Mouse (Mus musculus) hindbrain, postnatal 0 days (tissue): ENCODE results near the gene 1110017D15Rik. TPM values are rescaled to one million over a fixed set of nuclear protein-coding genes. Genes with fewer than 3 reads are reported as not detected.

Experiments
- ATAC-seq: fragments of 200-750 bp; cut with Nextera tagmentation; 2 replicates; pipeline ENCODE4 v1.8.0; 2017; ENCODE audit warnings: mild to moderate bottlenecking, moderate TSS enrichment, moderate library complexity
- DNase-seq: peaks from one replicate; pipeline ENCODE4 v3.0.0-alpha.2; 2015; ENCODE audit warnings: low spot score
- H3K27ac ChIP-seq: fragments of 300-500 bp; sonication (generic); 2 replicates; pipeline ENCODE4 v1.5.1; 2014; ENCODE audit warnings: mild to moderate bottlenecking
- H3K27me3 ChIP-seq: fragments of 300-500 bp; sonication (generic); 2 replicates; pipeline ENCODE4 v1.6.1; 2014; ENCODE audit warnings: low read length, mixed read lengths; ENCODE audit not compliant: insufficient read depth
- H3K36me3 ChIP-seq: fragments of 300-500 bp; sonication (generic); 2 replicates; pipeline ENCODE4 v1.6.1; 2014; ENCODE audit warnings: low read length, mixed read lengths; ENCODE audit not compliant: insufficient read depth
- H3K4me1 ChIP-seq: fragments of 300-500 bp; sonication (generic); 2 replicates; pipeline ENCODE4 v1.6.1; 2014; ENCODE audit warnings: antibody characterized with exemption, low read length, mixed read lengths; ENCODE audit not compliant: insufficient read depth
- H3K4me2 ChIP-seq: fragments of 300-500 bp; sonication (generic); 2 replicates; pipeline ENCODE4 v1.6.1; 2014; ENCODE audit warnings: low read depth, mild to moderate bottlenecking, low read length, moderate library complexity, mixed read lengths
- H3K4me3 ChIP-seq: fragments of 300-500 bp; sonication (generic); 2 replicates; pipeline ENCODE4 v1.5.1; 2014; ENCODE audit warnings: low read length
- H3K9ac ChIP-seq: fragments of 300-500 bp; sonication (generic); replicated peaks from 2 replicates; pipeline ENCODE4 v1.6.1; 2014; ENCODE audit warnings: mild to moderate bottlenecking, low read length, moderate library complexity, mixed read lengths
- H3K9me3 ChIP-seq: fragments of 300-500 bp; sonication (generic); 2 replicates; pipeline ENCODE4 v1.6.1; 2016; ENCODE audit warnings: low read length, mixed read lengths
- CTCF ChIP-seq: IDR thresholded peaks from 2 replicates; pipeline ENCODE4 v1.5.1; 2016; ENCODE audit warnings: antibody characterized with exemption, control low read depth, low read depth
- WGBS: fragments of 180-500 bp; shearing (Covaris S2); extraction: QIAGEN DNeasy Blood & Tissue Kit; methylation state at CpG from one replicate; pipeline ENCODE4 v1.1.7; 2014; 5-methylcytosine and 5-hydroxymethylcytosine counted together
- polyA plus RNA-seq: library from polyadenylated mRNA; unstranded; fragments of >200 nt; fragmentation: Nextera tagmentation; extraction: Ambion mirVana; gene quantifications from 2 replicates; pipeline ENCODE4 v1.2.1, GENCODE M21; 2015
- total RNA-seq: library from RNA; depleted of rRNA; stranded (reverse); fragments of >200 nt; gene quantifications from 2 replicates; pipeline ENCODE4 v1.2.3, GENCODE M21; 2014

The 1110017D15Rik gene
- total and polyA plus RNA-seq, 2 experiments from 2014 or later, result 9.9 to 19.9 TPM

- 61% methylated on average over 14 of the region's 14 CpGs for WGBS
- ATAC-seq, result no peak
- H3K4me3 ChIP-seq, result no peak overlapping the region
These were observed 3.5 kb upstream of the 1110017D15Rik start for GRCm38 (mm10) chr4:41520641-41521040.

GRCm38 (mm10) chr4:41519195-41519594 lies 2.1 kb upstream of the 1110017D15Rik start:
- no peak for DNase-seq
- no peak for TF ChIP-seq CTCF
- Histone ChIP-seq H3K27me3 (no peaks in the 10 kb centered on the region), H3K4me1 (no peaks in the 10 kb centered on the region), H3K9me3 (no peaks in the 10 kb centered on the region), H3K4me3 (no peak overlapping the region), H3K27ac (no peak overlapping the region), H3K36me3 (peaks cover 17% of the 10 kb centered on the region; the same call in 1 of the 2 replicates), H3K4me2 (no peak overlapping the region), H3K9ac (no peak overlapping the region)
- 96% methylated on average over 5 of the region's 5 CpGs for WGBS
- no peak for ATAC-seq

More at GRCm38 (mm10) chr4:41520641-41521040, 3.5 kb upstream of the 1110017D15Rik start:
- no peaks in the 10 kb centered on the region for H3K4me1 ChIP-seq
- no peaks in the 10 kb centered on the region for H3K27me3 ChIP-seq
- H3K36me3 ChIP-seq, result peaks cover 17% of the 10 kb centered on the region; the same call in 1 of the 2 replicates
- H3K9me3 ChIP-seq, result no peaks in the 10 kb centered on the region
- H3K27ac ChIP-seq, result no peak overlapping the region
- H3K9ac ChIP-seq, result no peak overlapping the region
- no peak for DNase-seq
- no peak overlapping the region for H3K4me2 ChIP-seq
- TF ChIP-seq CTCF, result no peak

- H3K4me3 ChIP-seq, result no peak overlapping the region
- no peak overlapping the region for H3K4me2 ChIP-seq
- ATAC-seq, result no peak
- H3K27me3 ChIP-seq, result no peaks in the 10 kb centered on the region
- H3K9me3 ChIP-seq, result no peaks in the 10 kb centered on the region
- WGBS, result 82% methylated on average over 7 of the region's 7 CpGs
- no peak overlapping the region for H3K27ac ChIP-seq
- no peak for DNase-seq
- peaks cover 4% of the 10 kb centered on the region; the same call in 1 of the 2 replicates for H3K4me1 ChIP-seq
- no peak for TF ChIP-seq CTCF
- no peak overlapping the region for H3K9ac ChIP-seq
- peaks cover 17% of the 10 kb centered on the region; the same call in 1 of the 2 replicates for H3K36me3 ChIP-seq
These were observed 1.2 kb upstream of the 1110017D15Rik start for GRCm38 (mm10) chr4:41518349-41518748.

- DNase-seq (peak; percentile 37), ATAC-seq (peak; percentile 41; the same call in 1 of the 2 replicates)
- peak overlapping the region; percentile 33 for H3K4me2 ChIP-seq
- 16% methylated on average over 8 of the region's 8 CpGs for WGBS
- no peaks in the 10 kb centered on the region for H3K27me3 ChIP-seq
- no peak overlapping the region for H3K4me3 ChIP-seq
- no peaks in the 10 kb centered on the region for H3K9me3 ChIP-seq
- H3K27ac ChIP-seq, result peak overlapping the region; percentile 58; the same call in 1 of the 2 replicates
- TF ChIP-seq CTCF, result no peak
- H3K9ac ChIP-seq, result 0 out of 2 replicates have a peak overlapping the region, but pooled peaks have one; percentile 9
- peaks cover 6% of the 10 kb centered on the region; the same call in 1 of the 2 replicates for H3K4me1 ChIP-seq
- no peaks in the 10 kb centered on the region for H3K36me3 ChIP-seq
These were observed 3.4 kb downstream of the 1110017D15Rik start for GRCm38 (mm10) chr4:41513714-41514113.

- peak; percentile 78 for DNase-seq
- Histone ChIP-seq H3K27ac (peak overlapping the region; percentile 58), H3K9me3 (no peaks in the 10 kb centered on the region), H3K36me3 (no peaks in the 10 kb centered on the region), H3K4me3 (no peak overlapping the region), H3K4me1 (peaks cover 6% of the 10 kb centered on the region; the same call in 1 of the 2 replicates), H3K4me2 (peak overlapping the region; percentile 33), H3K9ac (0 out of 2 replicates have a peak overlapping the region, but pooled peaks have one; percentile 9), H3K27me3 (no peaks in the 10 kb centered on the region)
- peak; percentile 73 for ATAC-seq
- 15% methylated on average over 4 of the region's 4 CpGs for WGBS
- no peak for TF ChIP-seq CTCF
These were observed 3.8 kb downstream of the 1110017D15Rik start for GRCm38 (mm10) chr4:41513309-41513708.

GRCm38 (mm10) chr4:41507998-41508397 lies 9.1 kb downstream of the 1110017D15Rik start:
- 43% methylated on average over 7 of the region's 7 CpGs for WGBS
- peaks cover 14% of the 10 kb centered on the region; the same call in 1 of the 2 replicates for H3K4me1 ChIP-seq
- ATAC-seq, result no peak
- no peak overlapping the region for H3K9ac ChIP-seq
- no peaks in the 10 kb centered on the region for H3K27me3 ChIP-seq
- H3K9me3 ChIP-seq, result no peaks in the 10 kb centered on the region
- no peak overlapping the region for H3K4me3 ChIP-seq
- H3K36me3 ChIP-seq, result no peaks in the 10 kb centered on the region
- no peak overlapping the region for H3K27ac ChIP-seq
- TF ChIP-seq CTCF, result no peak
- DNase-seq, result no peak
- H3K4me2 ChIP-seq, result peak overlapping the region; percentile 90; the same call in 1 of the 2 replicates

- Histone ChIP-seq H3K4me3 (peak overlapping the region; percentile 46), H3K27ac (peak overlapping the region; percentile 70; the same call in 1 of the 2 replicates), H3K9me3 (no peaks in the 10 kb centered on the region), H3K4me1 (peaks cover 14% of the 10 kb centered on the region; the same call in 1 of the 2 replicates), H3K27me3 (no peaks in the 10 kb centered on the region), H3K4me2 (peak overlapping the region; percentile 90), H3K36me3 (no peaks in the 10 kb centered on the region), H3K9ac (peak overlapping the region; percentile 62)
- whole genome bisulfite sequencing, result 4% methylated on average over 22 of the region's 22 CpGs
- no peak; the same call in 1 of the 2 replicates for TF ChIP-seq CTCF
- peak; percentile 58 for DNase-seq
- no peak; the same call in 1 of the 2 replicates for ATAC-seq
These were observed 9.7 kb downstream of the 1110017D15Rik start for GRCm38 (mm10) chr4:41507326-41507924.
